Mouse (Mus musculus) embryo, embryonic 9.5 days (tissue): ENCODE data around the gene Acbd3.

Experiments
- DNase-seq: peaks from one replicate; pipeline ENCODE4 v3.0.0-alpha.2; 2017; ENCODE audit errors: extremely low spot score

The Acbd3 gene

GRCm38 (mm10) chr1:180762180-180762579, 36.3 kb downstream of the Acbd3 start:
- DNase-seq, result no peak

GRCm38 (mm10) chr1:180762679-180763078, 36.8 kb downstream of the Acbd3 start:
- no peak for DNase-seq

GRCm38 (mm10) chr1:180763307-180763706, 37.5 kb downstream of the Acbd3 start:
- peak; percentile 43 for DNase-seq

- DNase-seq, result peak; percentile 84
Measured at GRCm38 (mm10) chr1:180763828-180764227, 38.0 kb downstream of the Acbd3 start.

GRCm38 (mm10) chr1:180765393-180765792, 39.5 kb downstream of the Acbd3 start:
- no peak for DNase-seq

- DNase-seq, result no peak
Measured at GRCm38 (mm10) chr1:180766557-180766956, 40.7 kb downstream of the Acbd3 start.

- no peak for DNase-seq
Measured at GRCm38 (mm10) chr1:180767541-180768333, 41.9 kb downstream of the Acbd3 start.

- peak; percentile 84 for DNase-seq
Measured at GRCm38 (mm10) chr1:180768334-180769168, 42.7 kb downstream of the Acbd3 start.

GRCm38 (mm10) chr1:180771306-180771705, 45.5 kb downstream of the Acbd3 start:
- no peak for DNase-seq

GRCm38 (mm10) chr1:180771722-180772121, 45.9 kb downstream of the Acbd3 start:
- DNase-seq, result no peak

GRCm38 (mm10) chr1:180772291-180772690, 46.4 kb downstream of the Acbd3 start:
- DNase-seq, result no peak

- peak; percentile 39 for DNase-seq
Measured at GRCm38 (mm10) chr1:180774664-180775063, 48.8 kb downstream of the Acbd3 start.

GRCm38 (mm10) chr1:180775317-180775716, 49.5 kb downstream of the Acbd3 start:
- no peak for DNase-seq

- no peak for DNase-seq
Measured at GRCm38 (mm10) chr1:180775849-180776493, 50.1 kb downstream of the Acbd3 start.

- DNase-seq, result no peak
Measured at GRCm38 (mm10) chr1:180776494-180776893, 50.7 kb downstream of the Acbd3 start.

- DNase-seq, result no peak
Measured at GRCm38 (mm10) chr1:180777289-180777659, 51.4 kb downstream of the Acbd3 start.

- peak; percentile 90 for DNase-seq
Measured at GRCm38 (mm10) chr1:180777660-180778402, 52.0 kb downstream of the Acbd3 start.

- no peak for DNase-seq
Measured at GRCm38 (mm10) chr1:180778403-180778754, 52.5 kb downstream of the Acbd3 start.

GRCm38 (mm10) chr1:180778941-180779340, 53.1 kb downstream of the Acbd3 start:
- DNase-seq, result no peak

- DNase-seq, result no peak
Measured at GRCm38 (mm10) chr1:180780291-180780690, 54.4 kb downstream of the Acbd3 start.

GRCm38 (mm10) chr1:180781250-180781649, 55.4 kb downstream of the Acbd3 start:
- DNase-seq, result no peak
